ENCODE assay signal across 23 mouse cellular contexts in genomic region chr1:68917828-68918227, GRCm38 (mm10).
DNase-seq lines count a peak whose midpoint lies in the region; ATAC-seq and TF ChIP-seq lines count a peak whose summit lies in the region.
"Had no signal": no experiment of that assay in that cellular context is flagged by ENCODE, and none has a peak within 500 bp of the region (broad histone marks: within the 10 kb centered on the region; RNA-seq: fewer than 3 reads in every experiment).

No protein-coding gene starts in this region.

- TF ChIP-seq POLR2A in brain, embryonic 14.5 days (IDR thresholded peaks at IDR 0.05; ENCODE audit: borderline replicate concordance, extremely low read depth, insufficient read depth, insufficient read length, poor library complexity, severe bottlenecking) = no peak

- WGBS in forebrain, embryonic 13.5 days = 45% methylated on average over 3 of the region's 3 CpGs
- WGBS in forebrain, postnatal 0 days = 49% methylated on average over 3 of the region's 3 CpGs
- 44% methylated on average over 3 of the region's 3 CpGs for WGBS in forebrain, embryonic 14.5 days
- WGBS in forebrain, embryonic 16.5 days = 34% methylated on average over 3 of the region's 3 CpGs

- H3K36me3 ChIP-seq in forebrain, embryonic 13.5 days (ENCODE audit: poor library complexity, severe bottlenecking) = no peaks in the 10 kb centered on the region
- no peaks in the 10 kb centered on the region for H3K36me3 ChIP-seq in forebrain, postnatal 0 days (ENCODE audit: insufficient read depth)
- no peaks in the 10 kb centered on the region for H3K36me3 ChIP-seq in forebrain, embryonic 14.5 days (ENCODE audit: control insufficient read depth, insufficient read depth, low read length)
- no peaks in the 10 kb centered on the region for H3K36me3 ChIP-seq in forebrain, embryonic 16.5 days (ENCODE audit: control insufficient read depth, insufficient read depth)
- H3K36me3 ChIP-seq: G1E had no signal

- no peaks in the 10 kb centered on the region for H3K4me1 ChIP-seq in forebrain, embryonic 13.5 days
- H3K4me1 ChIP-seq in forebrain, postnatal 0 days (ENCODE audit: insufficient read depth) = no peaks in the 10 kb centered on the region
- no peaks in the 10 kb centered on the region for H3K4me1 ChIP-seq in forebrain, embryonic 14.5 days (ENCODE audit: control insufficient read depth, insufficient read depth, low read length)
- H3K4me1 ChIP-seq in forebrain, embryonic 16.5 days (replicated peaks; ENCODE audit: control insufficient read depth, insufficient read depth, low read length) = no peaks in the 10 kb centered on the region

- DNase-seq in forebrain, postnatal 0 days = no peak
- peak; percentile 52 for DNase-seq in forebrain, embryonic 14.5 days (ENCODE audit: low spot score)
- peak; percentile 8 for DNase-seq in retina, postnatal 1 day
- DNase-seq in retina, embryonic 14.5 days (ENCODE audit: low spot score) = no peak
- peak; percentile 68 for DNase-seq in brain, embryonic 14.5 days (ENCODE audit: low read depth)
- no peak for DNase-seq in lung, postnatal 10 days
- DNase-seq: adrenal gland, adult 2 months; adrenal gland, adult 8-10 months; adrenal gland, postnatal 10 days; adrenal gland, postnatal 14 days; adrenal gland, postnatal 25 days; adrenal gland, postnatal 36 days; B cell, adult 2 months; cerebellum, adult 11 months; cerebellum, adult 11-12 months; cerebellum, adult 18-20 months had no signal

- H3K4me2 ChIP-seq in forebrain, embryonic 13.5 days = no peak overlapping the region
- no peak overlapping the region for H3K4me2 ChIP-seq in forebrain, postnatal 0 days (ENCODE audit: low read depth)
- H3K4me2 ChIP-seq in forebrain, embryonic 14.5 days (ENCODE audit: low read length) = no peak overlapping the region
- no peak overlapping the region for H3K4me2 ChIP-seq in forebrain, embryonic 16.5 days (ENCODE audit: low read length)

- H3K9me3 ChIP-seq in forebrain, embryonic 13.5 days (replicated peaks) = no peaks in the 10 kb centered on the region
- no peaks in the 10 kb centered on the region for H3K9me3 ChIP-seq in forebrain, postnatal 0 days (ENCODE audit: low read length)
- H3K9me3 ChIP-seq in forebrain, embryonic 14.5 days (replicated peaks; ENCODE audit: control insufficient read depth, low read length) = no peaks in the 10 kb centered on the region
- no peaks in the 10 kb centered on the region for H3K9me3 ChIP-seq in forebrain, embryonic 16.5 days (ENCODE audit: control insufficient read depth, low read length)
- H3K9me3 ChIP-seq: G1E had no signal

- peak; percentile 71; the same call in 1 of the 2 replicates for ATAC-seq in forebrain, embryonic 13.5 days
- ATAC-seq in forebrain, postnatal 0 days = no peak; the same call in 1 of the 2 replicates
- ATAC-seq in forebrain, embryonic 14.5 days = peak; percentile 82
- ATAC-seq in forebrain, embryonic 16.5 days = no peak
- ATAC-seq: activated CD4-positive, CD25-positive, alpha-beta regulatory T cell, adult 4 months; CD4-positive, CD25-positive, alpha-beta regulatory T cell, adult 4 months; Patski had no signal

- H3K27ac ChIP-seq in forebrain, embryonic 13.5 days = no peak overlapping the region
- no peak overlapping the region for H3K27ac ChIP-seq in forebrain, postnatal 0 days (ENCODE audit: low read depth, low read length)
- no peak overlapping the region for H3K27ac ChIP-seq in forebrain, embryonic 14.5 days (ENCODE audit: low read depth, low read length)
- H3K27ac ChIP-seq in forebrain, embryonic 16.5 days (ENCODE audit: low read length) = no peak overlapping the region

- no peak for TF ChIP-seq CTCF in forebrain, postnatal 0 days (IDR thresholded peaks at IDR 0.05; ENCODE audit: low read depth)
- no peak for TF ChIP-seq CTCF in brain, embryonic 14.5 days (IDR thresholded peaks at IDR 0.05; ENCODE audit: borderline replicate concordance, extremely low read depth, insufficient read depth, insufficient read length)

- no peak overlapping the region for H3K9ac ChIP-seq in forebrain, embryonic 13.5 days
- H3K9ac ChIP-seq in forebrain, postnatal 0 days = no peak overlapping the region
- H3K9ac ChIP-seq in forebrain, embryonic 14.5 days (ENCODE audit: low read length) = no peak overlapping the region
- H3K9ac ChIP-seq in forebrain, embryonic 16.5 days (replicated peaks; ENCODE audit: low read depth, low read length) = no peak overlapping the region

- H3K27me3 ChIP-seq in forebrain, embryonic 13.5 days = 0 out of 2 replicates have a peak, but pooled peaks cover 3% of the 10 kb centered on the region
- no peaks in the 10 kb centered on the region; the same call in 1 of the 2 replicates for H3K27me3 ChIP-seq in forebrain, postnatal 0 days (ENCODE audit: insufficient read depth, low read length)
- H3K27me3 ChIP-seq in forebrain, embryonic 14.5 days (replicated peaks; ENCODE audit: control insufficient read depth, insufficient read depth, low read length) = no peaks in the 10 kb centered on the region
- H3K27me3 ChIP-seq in forebrain, embryonic 16.5 days (replicated peaks; ENCODE audit: control insufficient read depth, insufficient read depth, low read length) = no peaks in the 10 kb centered on the region
- H3K27me3 ChIP-seq: CH12.LX, Patski had no signal

- H3K4me3 ChIP-seq in forebrain, embryonic 13.5 days = no peak overlapping the region
- no peak overlapping the region for H3K4me3 ChIP-seq in forebrain, postnatal 0 days (ENCODE audit: low read depth, low read length)
- no peak overlapping the region for H3K4me3 ChIP-seq in forebrain, embryonic 14.5 days (ENCODE audit: low read depth, low read length)
- H3K4me3 ChIP-seq in forebrain, embryonic 16.5 days (replicated peaks; ENCODE audit: low read length) = no peak overlapping the region

Comparison
In these comparisons a context has a peak if more than half of its experiments do, and no peak if none do; other contexts are left out.
1. ATAC-seq: peak in forebrain, embryonic 13.5 days (single experiment) and forebrain, embryonic 14.5 days (single experiment); none in forebrain, postnatal 0 days (single experiment) and forebrain, embryonic 16.5 days (single experiment).
2. DNase-seq: peak in forebrain, embryonic 14.5 days (single experiment), retina, postnatal 1 day (single experiment) and brain, embryonic 14.5 days (single experiment); none in forebrain, postnatal 0 days (single experiment), retina, embryonic 14.5 days (single experiment) and lung, postnatal 10 days (single experiment).